Mouse (Mus musculus) cerebellum, adult 2 months (tissue): ENCODE measurements at regions not wholly inside any gene's neighbourhood (a gene's known extent, or its start where the extent isn't known, plus 50 kb on each side); places are given as distances from the start of the nearest gene placed in this dataset.

ENCODE experiments used
- CTCF ChIP-seq: fragments of 200-500 bp; IDR thresholded peaks from 2 replicates; pipeline ENCODE4 v1.5.1; 2011; ENCODE audit warnings: low read depth, mild to moderate bottlenecking, control low read depth, low read length, moderate library complexity, borderline replicate concordance; ENCODE audit not compliant: insufficient read depth
- POLR2A ChIP-seq: fragments of 200-500 bp; IDR thresholded peaks from 2 replicates; pipeline ENCODE4 v1.6.1; 2011; ENCODE audit warnings: low read length, control low read depth, borderline replicate concordance; ENCODE audit not compliant: insufficient read depth

DNA sequence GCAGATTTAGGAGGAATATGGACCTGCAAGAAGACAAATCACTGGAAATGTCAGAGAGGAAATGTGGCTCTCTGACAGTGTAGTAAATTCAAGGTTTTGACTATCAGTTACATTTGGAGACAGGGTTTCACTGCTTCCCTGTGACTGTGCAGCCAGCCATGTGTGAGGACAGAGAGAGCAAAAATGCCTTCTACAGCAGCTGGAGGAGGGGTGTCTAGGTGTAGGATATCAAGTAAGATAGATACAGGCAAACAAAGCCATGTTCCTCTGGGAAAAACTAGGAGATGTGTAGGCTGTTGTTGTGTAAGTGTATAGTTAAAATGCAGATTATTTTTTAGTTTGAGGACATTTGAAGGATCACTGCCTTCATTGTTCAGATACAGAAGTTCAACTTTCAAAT is 803.6 kb downstream of the Abca13 start:
- TF ChIP-seq POLR2A = no peak
- no peak for TF ChIP-seq CTCF
